Mouse (Mus musculus) lung, adult 2 months (tissue): ENCODE measurements around the gene Fam98c.
"Not testable (repeated sequence)": the region's sequence is repeated elsewhere in the genome, so short reads cannot be mapped to it uniquely, and the experiment has no call there.

Source experiments
- CTCF ChIP-seq: fragments of 200-500 bp; IDR thresholded peaks from 2 replicates; pipeline ENCODE4 v1.5.1; 2011; ENCODE audit warnings: mild to moderate bottlenecking, low read length, control low read depth; ENCODE audit not compliant: insufficient read depth
- POLR2A ChIP-seq: fragments of 200-500 bp; IDR thresholded peaks from 2 replicates; pipeline ENCODE4 v1.6.1; 2011; ENCODE audit warnings: low read depth, mild to moderate bottlenecking, control low read depth, low read length, borderline replicate concordance; ENCODE audit errors: extremely low read depth

DNA sequence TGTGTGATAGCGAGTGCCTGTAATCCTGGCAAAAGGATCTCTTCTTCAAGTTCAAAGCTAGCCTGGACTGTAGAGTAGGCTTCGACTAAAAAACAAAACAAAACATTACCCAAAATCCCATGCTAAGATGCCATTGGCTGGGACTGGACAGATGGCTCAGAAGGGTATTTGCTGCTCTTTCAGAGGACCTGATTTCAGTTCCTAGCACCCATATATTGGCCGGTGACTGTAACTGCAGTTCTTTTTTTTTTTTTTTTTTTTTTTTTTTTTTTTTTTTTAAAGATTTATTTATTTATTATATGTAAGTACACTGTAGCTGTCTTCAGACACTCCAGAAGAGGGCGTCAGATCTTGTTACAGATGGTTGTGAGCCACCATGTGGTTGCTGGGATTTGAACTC lies 16.8 kb downstream of the Fam98c start:
- TF ChIP-seq CTCF, POLR2A: not testable (repeated sequence)
